Comparison of ENCODE assay signal across 13 mouse cellular contexts in the genomic region with DNA sequence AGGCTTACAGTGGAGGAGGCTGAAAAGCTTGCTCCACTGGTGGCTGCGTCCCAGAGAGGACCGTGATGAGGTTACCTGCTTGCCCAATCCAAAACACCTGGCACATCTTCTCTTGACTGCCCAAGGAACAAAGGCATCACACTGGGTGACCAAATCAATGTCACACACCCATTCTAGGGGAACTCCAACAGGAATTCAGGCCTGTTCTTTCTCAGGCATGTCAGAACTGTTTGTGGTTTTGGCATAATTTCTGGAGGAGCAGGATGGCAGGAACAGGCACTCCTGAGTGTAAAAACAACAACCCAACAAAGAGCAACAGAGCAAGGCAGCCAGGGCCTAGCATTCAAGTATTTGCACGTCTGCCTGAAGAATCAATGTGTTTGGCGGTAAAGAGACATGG.
"Had no signal": no experiment of that assay in that cellular context is flagged by ENCODE, and none has a peak within 500 bp of the region (broad histone marks: within the 10 kb centered on the region; RNA-seq: fewer than 3 reads in every experiment).

No protein-coding gene starts in this region.

- H3K4me1 ChIP-seq: liver, embryonic 15.5 days had no signal

- H3K27me3 ChIP-seq: kidney, embryonic 15.5 days; liver, embryonic 15.5 days; megakaryocyte, embryonic 14.5 days had no signal

- H3K4me3 ChIP-seq: kidney, embryonic 15.5 days; left cerebral cortex, adult 2 months; limb, embryonic 10.5 days; liver, embryonic 15.5 days; megakaryocyte, embryonic 14.5 days had no signal

- H3K9me3 ChIP-seq: kidney, embryonic 15.5 days; limb, embryonic 10.5 days; liver, embryonic 15.5 days; megakaryocyte, embryonic 14.5 days had no signal

- H3K36me3 ChIP-seq: kidney, embryonic 15.5 days; liver, embryonic 15.5 days had no signal

- H3K27ac ChIP-seq: kidney, embryonic 15.5 days; left cerebral cortex, adult 2 months; limb, embryonic 10.5 days; liver, embryonic 15.5 days; macrophage; stomach, postnatal 0 days had no signal

- DNase-seq: kidney, postnatal 14 days; lung, adult 2 months; lung, postnatal 10 days; right cerebral cortex, adult 18-20 months; right cerebral cortex, postnatal 25 days; thymus, postnatal 4 days had no signal
